Mouse (Mus musculus) embryonic fibroblast, embryonic 13.5 days (primary cell): Measurements from ENCODE around the gene Fkbp9. TPM values are rescaled to one million over a fixed set of nuclear protein-coding genes. Genes with fewer than 3 reads are reported as not detected.
A peak's percentile ranks its signal among the peaks of the same experiment; 100 is the strongest.

Experiments used
- H3K27ac ChIP-seq: 2 replicates; pipeline ENCODE4 v1.5.1; 2012; ENCODE audit warnings: low read length, control low read depth, inconsistent platforms; ENCODE audit not compliant: insufficient read depth
- H3K4me1 ChIP-seq: 2 replicates; pipeline ENCODE4 v1.6.1; 2011; ENCODE audit warnings: low read length; ENCODE audit not compliant: control insufficient read depth, insufficient read depth
- H3K4me3 ChIP-seq: 2 replicates; pipeline ENCODE4 v1.5.1; 2011; ENCODE audit warnings: mild to moderate bottlenecking, control low read depth, low read length; ENCODE audit not compliant: insufficient read depth
- CTCF ChIP-seq: IDR thresholded peaks from 2 replicates; pipeline ENCODE4 v1.5.1; 2011; ENCODE audit warnings: mild to moderate bottlenecking, control low read depth, low read length, moderate library complexity, borderline replicate concordance; ENCODE audit not compliant: insufficient read depth
- POLR2A ChIP-seq: IDR thresholded peaks from 2 replicates; pipeline ENCODE4 v1.6.1; 2011; ENCODE audit warnings: low read depth, mild to moderate bottlenecking, control low read depth, low read length, moderate library complexity
- polyA plus RNA-seq: library from polyadenylated mRNA; stranded (reverse); fragments of >200 nt; gene quantifications from 2 replicates; pipeline ENCODE4 v1.2.4, GENCODE M21; 2011; ENCODE audit warnings: low read depth; ENCODE audit not compliant: missing spikeins, insufficient read length

Gene Fkbp9
- polyA plus RNA-seq = 340 and 352 TPM in 2 replicates

GRCm38 (mm10) chr6:56831697-56832406 is at the start of gene Fkbp9:
Fkbp9 (plus strand) TSS chr6:56832059.
- Histone ChIP-seq H3K4me1 (peaks cover 9% of the 10 kb centered on the region), H3K4me3 (peak within 1 kb of the TSS; percentile 90), H3K27ac (peak within 1 kb of the TSS; percentile 76)
- peak; percentile 92 for TF ChIP-seq POLR2A
- no peak for TF ChIP-seq CTCF

DNA sequence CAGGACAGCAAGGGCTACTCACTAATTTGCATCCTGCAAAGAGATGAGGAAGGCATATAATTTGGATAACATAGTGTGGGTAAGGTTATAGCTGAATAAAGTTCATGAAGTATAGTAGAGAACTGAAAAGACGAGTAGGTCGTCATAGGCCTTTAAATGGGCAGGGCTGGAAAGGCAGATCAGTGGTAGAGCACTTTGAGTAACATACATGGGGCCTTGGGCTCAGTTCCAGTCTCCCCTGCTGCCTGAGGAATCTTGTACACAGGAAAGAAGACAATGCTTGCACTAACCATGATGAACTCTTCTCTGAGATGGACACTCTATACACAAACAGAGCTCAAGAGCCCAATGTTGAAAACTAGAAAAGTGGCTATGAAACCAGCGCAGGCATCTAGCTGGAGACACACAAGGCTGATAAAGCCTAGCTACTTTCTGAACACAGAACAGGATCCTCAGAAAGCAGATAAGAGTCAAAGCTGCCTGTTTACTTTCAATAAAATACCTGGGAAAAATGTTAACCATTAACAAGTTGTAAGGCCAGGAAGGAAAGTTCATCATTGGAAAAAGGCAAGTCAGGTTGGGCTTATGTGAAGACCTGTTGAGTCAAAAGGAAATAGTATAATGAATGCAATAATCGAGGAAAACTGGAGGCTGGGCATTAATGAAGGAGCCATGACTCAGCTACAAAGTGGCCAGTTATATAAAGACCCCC is 48.1 kb upstream of the Fkbp9 start:
- TF ChIP-seq POLR2A = no peak
- no peak for TF ChIP-seq CTCF
- Histone ChIP-seq H3K4me3 (no peak overlapping the region), H3K4me1 (peaks cover 8% of the 10 kb centered on the region; the same call in 1 of the 2 replicates), H3K27ac (no peak overlapping the region)

DNA sequence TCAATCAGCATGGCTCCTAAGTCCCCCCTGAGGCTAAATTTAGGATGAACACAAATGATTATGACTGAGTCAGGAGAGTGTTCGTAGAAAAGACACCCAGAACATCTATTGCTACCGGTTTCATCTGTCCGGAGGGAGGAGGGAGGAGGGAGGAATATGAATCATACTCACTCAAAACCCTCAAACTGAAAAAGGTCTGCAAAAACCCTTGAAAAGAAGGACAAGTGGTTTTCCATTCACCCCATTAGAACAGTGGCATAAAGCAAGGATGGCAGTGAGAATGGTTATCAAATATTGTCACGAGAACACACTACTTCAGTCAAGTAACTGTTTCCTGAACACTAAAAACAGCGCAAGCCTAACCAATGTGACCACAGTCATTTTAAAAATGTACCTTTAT is 46.8 kb upstream of the Fkbp9 start:
- no peak for TF ChIP-seq POLR2A
- no peak for TF ChIP-seq CTCF
- Histone ChIP-seq H3K27ac (0 out of 2 replicates have a peak overlapping the region, but pooled peaks have one; percentile 27), H3K4me1 (peaks cover 8% of the 10 kb centered on the region; the same call in 1 of the 2 replicates), H3K4me3 (no peak overlapping the region)

DNA sequence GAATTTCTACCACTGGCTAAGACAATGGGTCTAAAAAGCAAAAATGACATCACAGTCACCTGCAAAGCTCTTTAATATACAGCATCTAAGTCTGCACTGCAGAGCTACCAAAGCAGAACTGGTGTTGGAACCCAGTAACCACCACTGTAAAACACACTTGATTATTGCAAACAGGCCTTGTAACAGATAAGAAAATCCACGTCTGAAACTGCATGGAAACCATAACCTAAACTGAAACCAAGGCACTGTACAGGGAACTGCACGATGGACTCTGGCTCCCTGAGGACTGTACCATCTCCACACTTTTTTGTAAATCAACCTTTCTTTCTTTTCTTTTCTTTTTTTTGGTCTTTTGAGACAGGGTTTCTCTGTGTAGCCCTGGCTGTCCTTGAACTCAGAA is 44.2 kb upstream of the Fkbp9 start:
- TF ChIP-seq POLR2A (no peak), CTCF (no peak)
- H3K4me3 ChIP-seq = no peak overlapping the region
- H3K27ac ChIP-seq = no peak overlapping the region
- peaks cover 8% of the 10 kb centered on the region; the same call in 1 of the 2 replicates for H3K4me1 ChIP-seq

DNA sequence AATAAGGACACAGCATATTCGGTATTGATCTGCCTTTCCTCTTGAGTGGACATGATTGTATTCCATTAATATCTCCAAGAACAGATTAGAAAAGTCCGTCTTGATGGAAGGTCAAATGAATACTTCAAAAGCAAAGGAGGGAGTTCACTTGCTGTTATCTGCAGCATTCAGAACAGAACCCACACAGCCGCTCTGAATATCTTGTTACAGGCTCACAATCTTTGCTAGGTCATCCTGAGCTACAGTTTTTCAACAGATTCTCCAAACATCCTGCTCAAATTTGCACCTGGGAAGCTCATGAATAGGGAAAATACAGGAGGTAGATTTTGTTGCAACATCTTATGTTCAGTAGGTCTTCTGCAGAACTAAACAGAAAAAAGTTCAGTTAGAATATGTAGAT is 42.5 kb upstream of the Fkbp9 start:
- Histone ChIP-seq H3K4me3 (no peak overlapping the region), H3K27ac (no peak overlapping the region), H3K4me1 (peaks cover 8% of the 10 kb centered on the region; the same call in 1 of the 2 replicates)
- TF ChIP-seq CTCF (no peak), POLR2A (no peak)

- Histone ChIP-seq H3K4me3 (peak overlapping the region; percentile 56; the same call in 1 of the 2 replicates), H3K27ac (no peak overlapping the region), H3K4me1 (peaks cover 3% of the 10 kb centered on the region)
- TF ChIP-seq CTCF (no peak), POLR2A (no peak)
Measured at GRCm38 (mm10) chr6:56794834-56795233, 37.0 kb upstream of the Fkbp9 start.

- TF ChIP-seq POLR2A (no peak), CTCF (no peak)
- peak overlapping the region; percentile 100 for H3K4me3 ChIP-seq
- peaks cover 3% of the 10 kb centered on the region for H3K4me1 ChIP-seq
- peak overlapping the region; percentile 67 for H3K27ac ChIP-seq
Measured at GRCm38 (mm10) chr6:56796232-56796631, 35.6 kb upstream of the Fkbp9 start.

DNA sequence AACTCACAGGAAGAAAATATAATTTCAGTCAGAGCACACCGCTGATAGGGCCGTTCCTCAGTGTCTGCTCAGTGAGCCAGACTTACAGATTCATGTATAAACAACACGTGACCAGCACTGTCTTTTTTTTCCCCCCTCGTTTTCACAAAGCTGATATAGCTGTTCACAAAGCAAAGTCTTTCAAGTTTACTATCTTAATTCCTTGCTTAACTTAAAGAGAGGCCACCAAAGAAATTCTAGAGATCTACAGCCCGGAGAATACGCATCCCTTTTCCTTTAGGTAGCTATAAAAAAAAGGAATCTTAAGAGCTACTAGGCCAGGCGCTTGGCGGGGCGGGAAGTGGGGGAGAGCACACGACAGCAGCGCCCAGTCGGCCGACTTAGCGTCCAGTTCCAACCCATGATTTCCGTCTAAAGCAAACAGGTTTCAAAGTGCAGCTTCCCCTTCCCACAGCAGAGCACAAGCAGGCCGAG is 35.2 kb upstream of the Fkbp9 start:
- TF ChIP-seq CTCF = no peak
- TF ChIP-seq POLR2A = no peak
- peaks cover 3% of the 10 kb centered on the region for H3K4me1 ChIP-seq
- H3K4me3 ChIP-seq = peak overlapping the region; percentile 100
- peak overlapping the region; percentile 96 for H3K27ac ChIP-seq

- Histone ChIP-seq H3K27ac (peak within 1 kb of the TSS; percentile 96), H3K4me3 (peak within 1 kb of the TSS; percentile 100), H3K4me1 (peaks cover 3% of the 10 kb centered on the region)
- no peak for TF ChIP-seq CTCF
- peak; percentile 81 for TF ChIP-seq POLR2A
Measured at GRCm38 (mm10) chr6:56797311-56798151, 34.3 kb upstream of the Fkbp9 start, which contains the start of gene Kbtbd2. Kbtbd2 (minus strand) TSS chr6:56797813.
